22 mouse cellular contexts compared by ENCODE assay signal in the genomic region with DNA sequence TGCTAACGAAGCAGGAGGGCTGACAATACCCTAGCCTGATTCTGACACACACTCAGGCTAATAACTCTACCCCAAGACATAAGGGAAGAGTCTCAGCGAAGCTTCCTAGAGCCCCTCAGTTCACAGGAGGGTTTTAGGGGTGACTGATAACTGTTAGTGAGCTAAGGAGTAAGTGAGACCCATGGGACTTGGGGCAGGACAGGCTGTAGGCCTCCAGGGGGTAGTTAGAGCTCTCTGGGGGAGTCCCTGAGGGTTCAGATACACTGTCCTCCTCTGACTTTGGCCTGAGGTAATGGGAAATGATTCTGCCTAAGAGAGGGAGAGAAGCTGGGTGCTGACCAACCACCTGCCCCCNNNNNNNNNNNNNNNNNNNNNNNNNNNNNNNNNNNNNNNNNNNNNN. TPM values are rescaled to one million over a fixed set of nuclear protein-coding genes. Genes with fewer than 3 reads are reported as not detected.
DNase-seq lines count a peak whose midpoint lies in the region; ATAC-seq and TF ChIP-seq lines count a peak whose summit lies in the region.
"Had no signal": no experiment of that assay in that cellular context is flagged by ENCODE, and none has a peak within 500 bp of the region (broad histone marks: within the 10 kb centered on the region; RNA-seq: fewer than 3 reads in every experiment).

No protein-coding gene starts in this region.

- peaks cover 8% of the 10 kb centered on the region; the same call in 1 of the 2 replicates for H3K4me1 ChIP-seq in heart, embryonic 11.5 days (ENCODE audit: control insufficient read depth, insufficient read depth, low read length)
- H3K4me1 ChIP-seq in CH12.LX (ENCODE audit: control insufficient read depth in 1 of 2, insufficient read depth in 2 of 2) = peaks cover 16 to 31% of the 10 kb centered on the region in 2 experiments

- ATAC-seq in heart, embryonic 11.5 days (replicated peaks; ENCODE audit: insufficient number of reproducible peaks, low FRiP score, low TSS enrichment) = no peak
- ATAC-seq: CD4-positive, CD25-positive, alpha-beta regulatory T cell, adult 4 months; forebrain, embryonic 13.5 days; forebrain, embryonic 15.5 days; forebrain, postnatal 0 days had no signal

- H3K4me3 ChIP-seq in heart, embryonic 11.5 days (ENCODE audit: low read depth, low read length) = no peak overlapping the region
- H3K4me3 ChIP-seq in CH12.LX (replicated peaks in 1 of 3; ENCODE audit: low read depth in 2 of 3, low read length in 2 of 3, poor library complexity in 1 of 3) = no peak overlapping the region
- H3K4me3 ChIP-seq: forebrain, embryonic 13.5 days; forebrain, embryonic 15.5 days had no signal

- DNase-seq in heart, adult 11 months = peak; percentile 74
- DNase-seq in heart, adult 9 months (ENCODE audit: low spot score in 2 of 2) = no peak
- DNase-seq in heart, postnatal 14 days = no peak
- peak; percentile 27 for DNase-seq in A20 (ENCODE audit: low read depth, low spot score)
- peak; percentile 51 for DNase-seq in CH12.LX (ENCODE audit: extremely low read depth)
- no peak for DNase-seq in kidney, postnatal 25 days
- DNase-seq: adrenal gland, adult 2 months; adrenal gland, postnatal 10 days; adrenal gland, postnatal 25 days; B cell, adult 2 months; cerebellum, adult 11-12 months; cerebellum, adult 2 months; cerebellum, adult 9-10 months; cerebellum, postnatal 10 days; cerebellum, postnatal 25 days; forebrain, postnatal 0 days had no signal

- intact Hi-C loops in heart, postnatal 14 days (cut with DNase I) = loop anchor here (10.0 kb wide), 1 partner anchor 290 kb away; no protein-coding TSS in a partner anchor

- dilution Hi-C loops in CH12.LX (cut with MboI; ENCODE audit: extremely low pct_ligation_motif_present, extremely low pct_unique_long_range_greater_than_20kb, low sequenced_read_pairs) = no loop called here

- TF ChIP-seq POLR2A in CH12.LX (IDR thresholded peaks at IDR 0.05; ENCODE audit: low read depth, low read length) = no peak

- 0 out of 2 replicates have a peak overlapping the region, but pooled peaks have one; percentile 24 for H3K9ac ChIP-seq in heart, embryonic 11.5 days (ENCODE audit: low read depth, low read length)
- H3K9ac ChIP-seq in CH12.LX (ENCODE audit: insufficient read depth, low read depth) = no peak overlapping the region
- H3K9ac ChIP-seq: forebrain, embryonic 13.5 days; forebrain, embryonic 15.5 days; forebrain, postnatal 0 days had no signal

- H3K79me2 ChIP-seq in CH12.LX (replicated peaks; ENCODE audit: control insufficient read depth, extremely low read depth, insufficient read depth, poor library complexity, severe bottlenecking) = no peaks in the 10 kb centered on the region

- peaks cover 2% of the 10 kb centered on the region; the same call in 1 of the 2 replicates for H3K27me3 ChIP-seq in heart, embryonic 11.5 days (ENCODE audit: control insufficient read depth, insufficient read depth, low read length)
- H3K27me3 ChIP-seq in CH12.LX (replicated peaks) = peaks cover 64% of the 10 kb centered on the region
- H3K27me3 ChIP-seq: forebrain, embryonic 15.5 days had no signal

- 63% methylated on average over 2 of the region's 2 CpGs for WGBS in heart, embryonic 11.5 days (ENCODE audit: insufficient replicate concordance)

- TF ChIP-seq CTCF in CH12.LX (conservative IDR thresholded peaks at IDR 0.05 in 1 of 2, IDR thresholded peaks at IDR 0.05 in 1 of 2; ENCODE audit: low read depth in 2 of 2, low read length in 2 of 2) = no peak

- H3K9me3 ChIP-seq in heart, embryonic 11.5 days (replicated peaks; ENCODE audit: control insufficient read depth, low read length) = no peaks in the 10 kb centered on the region
- no peaks in the 10 kb centered on the region for H3K9me3 ChIP-seq in CH12.LX (replicated peaks; ENCODE audit: low read length)
- H3K9me3 ChIP-seq: forebrain, embryonic 13.5 days; forebrain, embryonic 15.5 days had no signal

- no peaks in the 10 kb centered on the region for H3K36me3 ChIP-seq in heart, embryonic 11.5 days (ENCODE audit: control insufficient read depth, insufficient read depth, low read length)
- H3K36me3 ChIP-seq in CH12.LX (replicated peaks in 1 of 2; ENCODE audit: control insufficient read depth in 1 of 2, insufficient read depth in 1 of 2, low read length in 1 of 2) = no peaks in the 10 kb centered on the region
- H3K36me3 ChIP-seq: forebrain, embryonic 15.5 days had no signal

- TF ChIP-seq EP300 in CH12.LX (IDR thresholded peaks at IDR 0.05; ENCODE audit: low read length) = peak; percentile 65

- TF ChIP-seq RAD21 in CH12.LX (IDR thresholded peaks at IDR 0.05; ENCODE audit: low read depth, low read length) = no peak

- no peak overlapping the region for H3K4me2 ChIP-seq in heart, embryonic 11.5 days
- peak overlapping the region; percentile 23; the same call in 1 of the 2 replicates for H3K4me2 ChIP-seq in CH12.LX (ENCODE audit: insufficient read depth, low read depth, poor library complexity, severe bottlenecking)
- H3K4me2 ChIP-seq: forebrain, embryonic 13.5 days; forebrain, embryonic 15.5 days had no signal

- H3K27ac ChIP-seq in heart, embryonic 11.5 days (ENCODE audit: low read depth, low read length) = no peak overlapping the region
- no peak overlapping the region for H3K27ac ChIP-seq in CH12.LX (ENCODE audit: insufficient read depth, low read depth)
- H3K27ac ChIP-seq: forebrain, embryonic 13.5 days; forebrain, embryonic 15.5 days had no signal

- in situ Hi-C loops in CH12.LX (cut with MboI; ENCODE audit: low pct_ligation_motif_present, low pct_unique_long_range_greater_than_20kb, low sequenced_read_pairs) = no loop called here

TF ChIP-seq in CH12.LX, 34 proteins besides CTCF, POLR2A, EP300 and RAD21 (continues in another document):
- TF ChIP-seq MXI1 (IDR thresholded peaks at IDR 0.05; ENCODE audit: low read depth, low read length) (no peak), ELF1 (IDR thresholded peaks at IDR 0.05; ENCODE audit: low read depth, low read length) (no peak), ZKSCAN1 (IDR thresholded peaks at IDR 0.05; ENCODE audit: borderline replicate concordance, low read depth, low read length) (no peak), ZMIZ1 (IDR thresholded peaks at IDR 0.05; ENCODE audit: low read depth, low read length) (no peak), KAT2A (IDR thresholded peaks at IDR 0.05; ENCODE audit: insufficient replicate concordance, low read length) (0 out of 2 replicates have a peak, but pooled peaks have one; percentile 58), SIN3A (IDR thresholded peaks at IDR 0.05; ENCODE audit: low read length) (no peak), RCOR1 (conservative IDR thresholded peaks at IDR 0.05; ENCODE audit: low read depth, low read length) (no peak), HCFC1 (IDR thresholded peaks at IDR 0.05; ENCODE audit: low read depth, low read length) (no peak), USF1 (IDR thresholded peaks at IDR 0.05; ENCODE audit: low read depth, low read length) (no peak), GABPA (IDR thresholded peaks at IDR 0.05; ENCODE audit: insufficient replicate concordance, low read depth, low read length) (no peak), MAFK (IDR thresholded peaks at IDR 0.05; ENCODE audit: insufficient replicate concordance, low read length) (no peak), ZC3H11A (IDR thresholded peaks at IDR 0.05; ENCODE audit: low read depth, low read length) (no peak), USF2 (conservative IDR thresholded peaks at IDR 0.05; ENCODE audit: low read depth, low read length) (no peak), CHD2 (IDR thresholded peaks at IDR 0.05; ENCODE audit: low read length) (0 out of 2 replicates have a peak, but pooled peaks have one; percentile 22), MAX (IDR thresholded peaks at IDR 0.05; ENCODE audit: low read length) (no peak), ZNF384 (IDR thresholded peaks at IDR 0.05; ENCODE audit: low read depth, low read length) (no peak), TBP (conservative IDR thresholded peaks at IDR 0.05; ENCODE audit: low read depth, low read length) (no peak), JUND (conservative IDR thresholded peaks at IDR 0.05; ENCODE audit: low read depth, low read length) (no peak), TCF12 (IDR thresholded peaks at IDR 0.05; ENCODE audit: low read depth, low read length) (peak; percentile 52; the same call in 1 of the 2 replicates), CHD1 (IDR thresholded peaks at IDR 0.05; ENCODE audit: low read depth, low read length) (no peak), NELFE (IDR thresholded peaks at IDR 0.05; ENCODE audit: low read depth, low read length) (no peak), MEF2A (IDR thresholded peaks at IDR 0.05; ENCODE audit: borderline replicate concordance, low read depth, low read length) (peak; percentile 60; the same call in 1 of the 2 replicates), JUN (IDR thresholded peaks at IDR 0.05; ENCODE audit: insufficient read depth, low read depth, low read length) (no peak), MAZ (IDR thresholded peaks at IDR 0.05; ENCODE audit: low read depth, low read length) (no peak), MYC (IDR thresholded peaks at IDR 0.05; ENCODE audit: low read depth, low read length) (no peak), SMC3 (IDR thresholded peaks at IDR 0.05; ENCODE audit: low read depth, low read length) (no peak), NRF1 (IDR thresholded peaks at IDR 0.05; ENCODE audit: low read depth, low read length) (no peak), ETS1 (conservative IDR thresholded peaks at IDR 0.05; ENCODE audit: low read depth, low read length) (peak; percentile 23; the same call in 1 of the 2 replicates), E2F4 (IDR thresholded peaks at IDR 0.05; ENCODE audit: insufficient replicate concordance, low read depth, low read length) (no peak), UBTF (IDR thresholded peaks at IDR 0.05; ENCODE audit: low read depth, low read length) (no peak), IRF4 (IDR thresholded peaks at IDR 0.05; ENCODE audit: low read depth, low read length) (peak; percentile 67; the same call in 1 of the 2 replicates), BHLHE40 (IDR thresholded peaks at IDR 0.05; ENCODE audit: low read depth, low read length) (no peak; the same call in 1 of the 2 replicates), POLR2AphosphoS2 (IDR thresholded peaks at IDR 0.05; ENCODE audit: low read depth, low read length) (no peak)

RNA-seq across cellular contexts. Expression of gene Spocd1, which starts 25.5 kb away (rescaled TPM):
- 0.34 and 0.38 TPM in 2 replicates for polyA plus RNA-seq in heart, embryonic 11.5 days (2014; fragmentation: Nextera tagmentation; extraction: Ambion mirVana)
- total RNA-seq in heart, postnatal 14 days (2021) = not detected
- total RNA-seq in CH12.LX (2012; rRNA removed) (0.04 TPM in 2 replicates), CH12.LX (2014; rRNA removed) (0.07 TPM in 1 of 2 replicates, not detected in the other)
- 0.08 TPM in 1 of 2 replicates, not detected in the other for polyA plus RNA-seq in CH12.LX (2012; ENCODE audit: insufficient read length, low read depth)
- total RNA-seq: forebrain, postnatal 0 days; MEL had no signal
- polyA plus RNA-seq: CD4-positive, CD25-positive, alpha-beta regulatory T cell, adult 4 months; embryonic facial prominence, embryonic 11.5 days; forebrain, embryonic 13.5 days; forebrain, embryonic 15.5 days had no signal

RNA-seq across cellular contexts. Expression of gene Adgrb2, which starts 30.1 kb away (rescaled TPM):
- polyA plus RNA-seq in heart, embryonic 11.5 days (2014; fragmentation: Nextera tagmentation; extraction: Ambion mirVana) = 2.5 TPM in 2 replicates
- 1 to 10 TPM; 2.2 to 2.3 TPM for total RNA-seq in heart, postnatal 14 days (2021)
- total RNA-seq in CH12.LX (2012; rRNA removed) = 0.04 and 0.08 TPM in 2 replicates
- total RNA-seq in CH12.LX (2014; rRNA removed) = not detected in 2 replicates
- not detected in 2 replicates for polyA plus RNA-seq in CH12.LX (2012; ENCODE audit: insufficient read length, low read depth)

Comparison
In these comparisons a context has a peak if more than half of its experiments do, and no peak if none do; other contexts are left out.
1. DNase-seq: peak in heart, adult 11 months (single experiment), A20 (single experiment) and CH12.LX (single experiment); none in heart, adult 9 months (0 of 2), heart, postnatal 14 days (0 of 2) and kidney, postnatal 25 days (0 of 2).